Mouse (Mus musculus): ENCODE results near the gene Ttc28. TPM values are rescaled to one million over a fixed set of nuclear protein-coding genes. Genes with fewer than 3 reads are reported as not detected.

The Ttc28 gene
- polyA plus RNA-seq, 1 experiment from 2014 or later = 14.5 TPM

DNA sequence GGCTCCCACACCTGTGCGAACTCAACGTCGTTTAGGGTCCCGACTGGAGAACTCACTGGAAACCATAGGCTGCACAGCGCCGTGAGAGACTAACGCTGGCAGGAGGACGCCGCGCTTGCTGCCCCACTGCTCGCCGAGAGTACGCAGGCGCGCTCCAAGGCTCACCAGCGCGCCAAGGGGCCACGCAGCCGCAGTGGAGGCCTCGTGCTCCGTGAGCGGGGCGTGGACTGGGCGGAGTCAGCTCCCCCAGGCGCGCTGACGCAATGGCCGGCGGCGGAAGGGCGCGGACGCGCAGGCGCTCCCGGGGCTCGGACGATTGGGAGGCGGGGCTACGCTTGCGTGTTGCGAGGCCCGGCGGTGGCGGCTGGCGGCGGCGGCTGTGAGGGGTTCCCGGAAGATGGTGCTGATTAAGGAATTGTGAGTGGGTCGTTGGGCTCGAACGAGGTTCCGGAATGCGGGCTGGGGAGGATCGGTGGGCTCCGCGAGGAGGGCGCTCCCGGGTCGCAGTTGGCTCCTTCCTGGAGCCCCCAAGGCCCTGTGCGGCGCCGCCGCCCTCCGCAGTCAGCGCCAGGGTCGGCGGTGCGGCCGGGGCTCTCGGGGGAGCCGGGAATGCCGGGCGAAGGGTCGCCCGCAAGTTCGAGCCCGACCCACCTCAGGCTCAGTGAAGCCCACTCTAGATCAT, 451.0 kb downstream of the Ttc28 start, which contains the start of gene Pitpnb:
Pitpnb (plus strand) TSS at position 347 of the 682 bp plus-strand sequence.
- peak within 1 kb of the TSS; percentile 85 for H3K4me3 ChIP-seq (ENCODE audit: low read length)
- ATAC-seq = peak; percentile 99
- H3K36me3 ChIP-seq (ENCODE audit: control insufficient read depth, insufficient read depth, low read length) = no peaks in the 10 kb centered on the region
- H3K4me1 ChIP-seq (ENCODE audit: control insufficient read depth, insufficient read depth, low read depth, low read length) = peaks cover 11% of the 10 kb centered on the region
- H3K9me3 ChIP-seq (ENCODE audit: control insufficient read depth, low read length) = 0 out of 2 replicates have a peak, but pooled peaks cover 1% of the 10 kb centered on the region
- peak within 1 kb of the TSS; percentile 75 for H3K4me2 ChIP-seq (ENCODE audit: low read length)
- WGBS = under 1% methylated on average over 67 of the region's 78 CpGs
- peak within 1 kb of the TSS; percentile 88 for H3K27ac ChIP-seq (ENCODE audit: low read depth, low read length)
- peak within 1 kb of the TSS; percentile 81 for H3K9ac ChIP-seq (ENCODE audit: low read depth, low read length)
- H3K27me3 ChIP-seq (replicated peaks; ENCODE audit: control insufficient read depth, insufficient read depth, low read length) = no peaks in the 10 kb centered on the region

DNA sequence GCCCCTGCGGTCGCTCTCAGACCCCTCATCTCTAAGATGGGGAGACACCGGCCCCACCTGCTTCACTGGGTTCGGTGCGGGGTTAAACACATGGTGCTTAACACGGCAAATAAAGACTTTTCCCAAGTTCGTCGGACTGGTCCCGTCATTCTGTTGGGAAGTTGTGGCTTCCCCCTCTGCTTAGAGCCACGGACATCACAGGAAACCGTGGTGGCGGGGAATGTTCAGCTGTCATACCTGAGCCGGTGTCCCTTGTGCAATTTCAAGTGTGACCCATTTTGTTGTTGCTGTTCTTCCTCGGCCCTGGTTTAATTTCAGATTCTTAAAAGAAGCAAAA, 451.5 kb downstream of the Ttc28 start:
- 1% methylated on average over 14 of the region's 14 CpGs for WGBS
- Histone ChIP-seq H3K4me3 (ENCODE audit: low read length) (peak overlapping the region; percentile 85), H3K36me3 (ENCODE audit: control insufficient read depth, insufficient read depth, low read length) (no peaks in the 10 kb centered on the region), H3K9me3 (ENCODE audit: control insufficient read depth, low read length) (no peaks in the 10 kb centered on the region), H3K4me1 (ENCODE audit: control insufficient read depth, insufficient read depth, low read depth, low read length) (peaks cover 11% of the 10 kb centered on the region), H3K27ac (ENCODE audit: low read depth, low read length) (peak overlapping the region; percentile 88; the same call in 1 of the 2 replicates), H3K9ac (ENCODE audit: low read depth, low read length) (peak overlapping the region; percentile 81), H3K27me3 (replicated peaks; ENCODE audit: control insufficient read depth, insufficient read depth, low read length) (no peaks in the 10 kb centered on the region), H3K4me2 (ENCODE audit: low read length) (peak overlapping the region; percentile 60)
- ATAC-seq = no peak

DNA sequence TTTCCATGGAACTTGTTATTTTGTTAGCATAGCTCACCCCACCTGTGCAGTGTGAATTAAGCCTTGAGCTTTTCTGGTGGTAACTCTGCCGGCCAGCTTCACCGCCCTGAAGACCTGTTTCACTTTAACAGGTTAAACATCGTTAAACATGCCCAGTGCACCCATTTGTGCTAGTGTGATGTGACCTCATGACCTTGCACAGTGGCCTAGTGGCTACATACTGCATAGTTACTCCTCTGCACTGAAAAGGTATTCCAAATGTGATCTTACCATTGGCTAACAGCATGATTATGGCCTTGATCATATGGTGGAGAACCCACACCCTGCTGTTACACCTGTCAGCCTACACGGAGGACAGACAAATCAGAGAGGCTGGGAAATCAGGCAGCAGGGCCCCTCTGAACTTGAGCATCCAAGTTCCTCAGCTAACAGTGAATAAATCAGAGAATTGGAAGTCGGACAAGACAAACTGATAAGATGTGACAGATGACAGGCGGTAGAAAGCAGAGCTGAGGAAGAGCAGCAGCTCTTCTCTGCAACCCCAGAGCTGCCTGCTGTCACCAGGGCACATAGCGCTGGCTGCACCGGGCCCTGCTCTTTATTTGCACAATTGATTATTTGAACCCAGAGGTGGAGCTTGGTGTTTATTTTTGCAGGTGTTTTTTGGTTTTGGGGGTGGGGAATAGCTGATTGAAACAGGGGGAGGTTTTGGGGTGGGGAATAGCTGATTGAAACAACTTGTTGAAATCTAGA, 456.5 kb downstream of the Ttc28 start:
- H3K9me3 ChIP-seq (ENCODE audit: control insufficient read depth, low read length) = no peaks in the 10 kb centered on the region
- H3K4me1 ChIP-seq (ENCODE audit: control insufficient read depth, insufficient read depth, low read depth, low read length) = peaks cover 8% of the 10 kb centered on the region
- no peak overlapping the region for H3K4me3 ChIP-seq (ENCODE audit: low read length)
- no peak overlapping the region for H3K4me2 ChIP-seq (ENCODE audit: low read length)
- H3K36me3 ChIP-seq (ENCODE audit: control insufficient read depth, insufficient read depth, low read length) = peaks cover 9% of the 10 kb centered on the region; the same call in 1 of the 2 replicates
- ATAC-seq = no peak
- no peak overlapping the region for H3K9ac ChIP-seq (ENCODE audit: low read depth, low read length)
- no peak overlapping the region for H3K27ac ChIP-seq (ENCODE audit: low read depth, low read length)
- 89% methylated on average over 8 of the region's 8 CpGs for WGBS
- no peaks in the 10 kb centered on the region for H3K27me3 ChIP-seq (replicated peaks; ENCODE audit: control insufficient read depth, insufficient read depth, low read length)

MicroRNAs encoded within 50 kb of the gene (microRNA counts, 519-probe panel; counts per million panel counts)
- 2,091 counts per million, percentile 36 among the panel's probes with 10 or more counts for microRNA mmu-miR-701

Small RNA genes within 50 kb of the gene (microRNA-seq; reads per million reads assigned to microRNA genes)
- gene Mir701 = 149 reads per million, percentile 53 among the genes with 10 or more reads in this experiment

Other genes with a start within 250 kb of the Ttc28 start
- gene Noc4l, start 226.4 kb upstream of the Ttc28 start, polyA plus RNA-seq (2015; fragmentation: Nextera tagmentation; extraction: Ambion mirVana) = 48.5 and 49.2 TPM in 2 replicates
- 13.2 and 16.4 TPM in 2 replicates for gene Ddx51, start 226.4 kb upstream of the Ttc28 start, polyA plus RNA-seq (2015; fragmentation: Nextera tagmentation; extraction: Ambion mirVana)
- gene Ep400, start 109.1 kb upstream of the Ttc28 start, polyA plus RNA-seq (2015; fragmentation: Nextera tagmentation; extraction: Ambion mirVana) = 40.0 and 53.4 TPM in 2 replicates
- 19.8 and 23.2 TPM in 2 replicates for gene Pus1, start 99.1 kb upstream of the Ttc28 start, polyA plus RNA-seq (2015; fragmentation: Nextera tagmentation; extraction: Ambion mirVana)
- 20.7 and 23.8 TPM in 2 replicates for gene Ulk1, start 69.7 kb upstream of the Ttc28 start, polyA plus RNA-seq (2015; fragmentation: Nextera tagmentation; extraction: Ambion mirVana)
- 10.0 and 10.3 TPM in 2 replicates for gene Hscb, start 40.0 kb upstream of the Ttc28 start, polyA plus RNA-seq (2015; fragmentation: Nextera tagmentation; extraction: Ambion mirVana)
- gene Chek2, start 39.8 kb upstream of the Ttc28 start, polyA plus RNA-seq (2015; fragmentation: Nextera tagmentation; extraction: Ambion mirVana) = 6.2 and 7.4 TPM in 2 replicates